11 mouse cellular contexts compared by ENCODE assay signal in genomic region chr1:193270965-193271763, GRCm38 (mm10). TPM values are rescaled to one million over a fixed set of nuclear protein-coding genes. Genes with fewer than 3 reads are reported as not detected.
DNase-seq lines count a peak whose midpoint lies in the region; ATAC-seq and TF ChIP-seq lines count a peak whose summit lies in the region.
"Had no signal": no experiment of that assay in that cellular context is flagged by ENCODE, and none has a peak within 500 bp of the region (broad histone marks: within the 10 kb centered on the region; RNA-seq: fewer than 3 reads in every experiment).

No protein-coding gene starts in this region.

- ATAC-seq in midbrain, postnatal 0 days (ENCODE audit: low FRiP score), result no peak

- peak overlapping the region; percentile 48 for H3K4me3 ChIP-seq in layer of hippocampus, adult 2 months
- H3K4me3 ChIP-seq in myocyte, result peak overlapping the region; percentile 80
- no peak overlapping the region for H3K4me3 ChIP-seq in midbrain, postnatal 0 days (ENCODE audit: low read depth, low read length)
- H3K4me3 ChIP-seq: midbrain, embryonic 15.5 days had no signal

- no peak for TF ChIP-seq CTCF in layer of hippocampus, adult 2 months (conservative IDR thresholded peaks at IDR 0.05)
- no peak for TF ChIP-seq CTCF in midbrain, postnatal 0 days (IDR thresholded peaks at IDR 0.05)

- H3K27ac ChIP-seq in layer of hippocampus, adult 2 months, result peak overlapping the region; percentile 95; the same call in 1 of the 2 replicates
- no peak overlapping the region for H3K27ac ChIP-seq in midbrain, postnatal 0 days (ENCODE audit: low read depth, low read length)
- H3K27ac ChIP-seq: midbrain, embryonic 15.5 days had no signal

- no peak overlapping the region for H3ac ChIP-seq in myocyte (ENCODE audit: control insufficient read depth, insufficient read length)

- peak overlapping the region; percentile 84 for H3K4me2 ChIP-seq in myocyte (ENCODE audit: low read depth)
- H3K4me2 ChIP-seq in midbrain, postnatal 0 days (ENCODE audit: low read depth, low read length, poor library complexity, severe bottlenecking), result no peak overlapping the region

- H3K27me3 ChIP-seq in myocyte (ENCODE audit: control insufficient read depth, insufficient read depth, insufficient read length), result no peaks in the 10 kb centered on the region
- H3K27me3 ChIP-seq in midbrain, postnatal 0 days (ENCODE audit: insufficient read depth, low read length), result no peaks in the 10 kb centered on the region
- H3K27me3 ChIP-seq: midbrain, embryonic 15.5 days had no signal

- no peaks in the 10 kb centered on the region for H3K9me3 ChIP-seq in midbrain, postnatal 0 days (ENCODE audit: low read length)
- H3K9me3 ChIP-seq: midbrain, embryonic 15.5 days had no signal

- H3K9ac ChIP-seq in midbrain, postnatal 0 days (replicated peaks; ENCODE audit: low read length, poor library complexity, severe bottlenecking), result no peak overlapping the region
- H3K9ac ChIP-seq: midbrain, embryonic 15.5 days had no signal

- no peaks in the 10 kb centered on the region for H3K36me3 ChIP-seq in myocyte (ENCODE audit: control insufficient read depth, insufficient read depth)
- H3K36me3 ChIP-seq in midbrain, postnatal 0 days (ENCODE audit: insufficient read depth, low read length), result no peaks in the 10 kb centered on the region
- H3K36me3 ChIP-seq: midbrain, embryonic 15.5 days had no signal

- H3K79me2 ChIP-seq in myocyte (ENCODE audit: control insufficient read depth, insufficient read depth), result peaks cover 4% of the 10 kb centered on the region

- 0 out of 2 replicates have a peak, but pooled peaks cover 5% of the 10 kb centered on the region for H3K4me1 ChIP-seq in midbrain, postnatal 0 days (ENCODE audit: insufficient read depth, low read length)

- WGBS in midbrain, postnatal 0 days, result 71% methylated on average over 6 of the region's 6 CpGs

- DNase-seq in adrenal gland, adult (ENCODE audit: inconsistent age in 2 of 2, low spot score in 1 of 2), result peak; percentile 34 to 75
- no peak for DNase-seq in adrenal gland, postnatal 25 days
- DNase-seq in layer of hippocampus, adult 2 months (ENCODE audit: low spot score in 2 of 2), result no peak
- no peak for DNase-seq in layer of hippocampus, postnatal 14 days (ENCODE audit: low spot score in 2 of 2)
- DNase-seq in kidney, postnatal 14 days, result peak; percentile 53
- no peak for DNase-seq in embryo, embryonic 9.5 days (ENCODE audit: extremely low spot score)
- DNase-seq in midbrain, postnatal 0 days (ENCODE audit: low spot score), result no peak
- DNase-seq: cerebellum, adult 9-10 months; layer of hippocampus, adult 9-11 months had no signal

- peak; percentile 14 for TF ChIP-seq POLR2A in myocyte (IDR thresholded peaks at IDR 0.05; ENCODE audit: insufficient read length, low read depth)

TF ChIP-seq in myocyte, 11 proteins besides CTCF, POLR2A, EP300 and RAD21:
- peak; percentile 72 for TF ChIP-seq POLR2AphosphoS2 (IDR thresholded peaks at IDR 0.05; ENCODE audit: insufficient read length, low read depth)
- no peak for TF ChIP-seq USF1 (IDR thresholded peaks at IDR 0.05; ENCODE audit: low read depth)
- TF ChIP-seq TCF12 (IDR thresholded peaks at IDR 0.05; ENCODE audit: insufficient read depth, poor library complexity, severe bottlenecking), result no peak
- no peak for TF ChIP-seq TCF3 (IDR thresholded peaks at IDR 0.05; ENCODE audit: insufficient read length, low read depth)
- TF ChIP-seq REST (IDR thresholded peaks at IDR 0.05; ENCODE audit: insufficient read depth, insufficient read length), result no peak
- TF ChIP-seq MAX (IDR thresholded peaks at IDR 0.05; ENCODE audit: low read depth), result no peak

RNA-seq across cellular contexts. Expression of gene G0s2, which starts 1.9 kb away (rescaled TPM):
- total RNA-seq in adrenal gland, postnatal 25 days (2021), result 62.3 and 98.6 TPM in 2 replicates
- total RNA-seq in layer of hippocampus, adult 2 months (2021), result 10 to 100 TPM in 1 of 2 experiments, 1 to 10 TPM in 1; 8.5 to 10.0 TPM
- total RNA-seq in layer of hippocampus, postnatal 14 days (2021), result 10 to 100 TPM in 1 of 2 experiments, 1 to 10 TPM in 1; 9.3 to 12.1 TPM
- 206 TPM for polyA plus RNA-seq in myocyte (2012; fragmentation: generic; extraction: Trizol)
- 5.3 and 8.6 TPM in 2 replicates for total RNA-seq in midbrain, postnatal 0 days (2014; rRNA removed)
- polyA plus RNA-seq in midbrain, postnatal 0 days (2015; fragmentation: Nextera tagmentation; extraction: Ambion mirVana), result 5.8 and 6.5 TPM in 2 replicates

RNA-seq across cellular contexts. Expression of gene Hsd11b1, which starts 7.3 kb away (rescaled TPM):
- total RNA-seq in adrenal gland, postnatal 25 days (2021), result 71.0 and 74.2 TPM in 2 replicates
- 10 to 100 TPM; 42.9 to 52.8 TPM for total RNA-seq in layer of hippocampus, adult 2 months (2021)
- total RNA-seq in layer of hippocampus, postnatal 14 days (2021), result 10 to 100 TPM; 43.1 to 45.9 TPM
- 2.7 TPM for polyA plus RNA-seq in myocyte (2012; fragmentation: generic; extraction: Trizol)
- 2.7 and 3.0 TPM in 2 replicates for total RNA-seq in midbrain, postnatal 0 days (2014; rRNA removed)
- 2.8 and 3.4 TPM in 2 replicates for polyA plus RNA-seq in midbrain, postnatal 0 days (2015; fragmentation: Nextera tagmentation; extraction: Ambion mirVana)
- polyA plus RNA-seq: midbrain, embryonic 15.5 days had no signal

Comparison
In these comparisons a context has a peak if more than half of its experiments do, and no peak if none do; other contexts are left out.
1. DNase-seq: peak in adrenal gland, adult (2 of 2) and kidney, postnatal 14 days (single experiment); none in adrenal gland, postnatal 25 days (single experiment), layer of hippocampus, adult 2 months (0 of 2), layer of hippocampus, postnatal 14 days (0 of 2), embryo, embryonic 9.5 days (single experiment) and midbrain, postnatal 0 days (single experiment).
2. RNA of gene Hsd11b1, which starts 7.3 kb away (total RNA-seq): 71.0 to 74.2 TPM in adrenal gland, postnatal 25 days, 42.9 to 52.8 TPM in layer of hippocampus, adult 2 months and 43.1 to 45.9 TPM in layer of hippocampus, postnatal 14 days; 2.7 to 3.0 TPM in midbrain, postnatal 0 days; every median in the first group is over 10 times any median in the second.